Mouse (Mus musculus): ENCODE results near the gene Foxn4. TPM values are rescaled to one million over a fixed set of nuclear protein-coding genes. Genes with fewer than 3 reads are reported as not detected.

The Foxn4 gene
- not detected for total RNA-seq (2021)
- long read RNA-seq, experiment 1, result 0 reads
- long read RNA-seq, experiment 2, result 0 reads

- DNase-seq, result no peak
Observed at GRCm38 (mm10) chr5:114273693-114274402, at the start of gene Foxn4. Gene Foxn4, minus strand, starts transcription at chr5:114273807.

GRCm38 (mm10) chr5:114323105-114323790 is 49.6 kb upstream of the Foxn4 start:
- peak in 1 of 2 experiments; percentile 28 for DNase-seq

- DNase-seq, result no peak
Observed at GRCm38 (mm10) chr5:114309680-114310036, 36.1 kb upstream of the Foxn4 start.

- DNase-seq, result peak; percentile 4 to 74
Observed at GRCm38 (mm10) chr5:114308765-114309679, 35.4 kb upstream of the Foxn4 start.

DNA sequence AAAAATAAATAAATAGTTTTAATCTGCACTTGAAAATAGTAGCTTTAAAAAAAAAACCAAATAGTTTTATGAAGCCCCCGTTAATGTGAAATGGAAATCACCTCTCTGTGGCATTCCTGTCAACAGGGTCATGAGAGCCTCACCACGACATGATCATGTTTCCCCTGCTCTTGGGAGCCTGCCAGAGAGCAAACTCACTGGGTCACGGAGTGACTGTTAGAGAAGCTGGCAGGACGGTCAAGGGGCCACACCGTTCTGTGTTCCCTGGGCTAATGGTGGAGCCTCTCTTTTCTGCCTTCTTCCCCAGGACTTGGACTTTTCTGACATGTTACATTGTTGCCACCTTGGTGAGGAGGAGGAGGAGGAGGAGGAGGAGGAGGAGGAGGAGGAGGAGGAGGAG is 32.9 kb upstream of the Foxn4 start:
- no peak for DNase-seq

DNA sequence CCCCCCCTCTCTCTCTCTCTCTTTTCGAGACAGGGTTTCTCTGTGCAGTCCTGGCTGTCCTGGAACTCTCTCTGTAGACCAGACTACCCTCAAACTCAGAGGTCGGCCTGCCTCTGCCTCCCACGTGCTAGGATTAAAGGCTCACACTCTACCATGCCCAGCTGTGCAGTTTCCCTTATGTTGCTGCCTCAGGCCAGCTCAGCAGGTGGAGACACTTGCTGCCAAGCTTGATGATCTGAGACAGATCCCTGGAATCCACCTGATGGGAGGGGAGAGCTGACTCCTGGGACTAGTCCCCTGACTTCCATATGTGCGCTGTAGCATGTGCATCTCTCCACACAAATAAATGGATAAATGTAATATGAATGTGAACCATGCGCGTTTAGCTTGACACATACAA is 29.6 kb upstream of the Foxn4 start:
- no peak for DNase-seq

DNA sequence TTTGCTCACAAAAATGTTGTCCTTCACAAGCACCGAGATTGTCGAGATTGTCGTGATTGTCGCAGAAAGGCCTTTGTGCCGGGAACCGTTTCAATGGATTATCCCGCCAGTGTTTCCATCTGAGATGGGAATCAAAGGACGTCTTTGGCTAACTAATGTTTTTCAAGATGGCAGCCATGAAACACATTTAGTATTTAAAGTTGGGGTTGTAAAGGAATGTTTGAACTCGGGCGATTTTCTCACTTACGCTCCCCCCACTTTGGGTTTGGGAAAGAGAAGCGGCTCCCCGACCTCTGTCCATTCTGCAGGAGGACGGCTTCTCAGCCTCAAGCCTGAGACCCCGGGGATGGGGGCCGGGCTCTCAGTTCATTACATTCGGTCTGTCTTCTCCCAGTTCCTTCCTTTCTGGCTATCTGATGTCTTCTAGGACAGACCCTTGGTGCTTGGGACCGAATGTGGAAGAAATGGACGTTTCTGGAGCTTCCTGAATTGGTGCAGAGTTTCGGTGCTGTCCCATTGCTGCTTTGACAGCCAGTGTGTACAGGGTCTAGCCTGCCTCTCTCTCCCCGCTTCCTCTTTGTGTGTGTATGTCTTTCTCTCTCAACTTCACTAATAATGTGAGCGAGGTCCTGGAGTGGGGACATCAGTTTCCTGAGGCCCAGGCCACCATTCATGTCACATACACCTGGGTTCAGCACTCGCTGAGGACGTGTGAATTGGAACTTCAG is 26.4 kb upstream of the Foxn4 start:
- no peak for DNase-seq

GRCm38 (mm10) chr5:114299156-114299855 is 25.7 kb upstream of the Foxn4 start:
- no peak for DNase-seq

DNA sequence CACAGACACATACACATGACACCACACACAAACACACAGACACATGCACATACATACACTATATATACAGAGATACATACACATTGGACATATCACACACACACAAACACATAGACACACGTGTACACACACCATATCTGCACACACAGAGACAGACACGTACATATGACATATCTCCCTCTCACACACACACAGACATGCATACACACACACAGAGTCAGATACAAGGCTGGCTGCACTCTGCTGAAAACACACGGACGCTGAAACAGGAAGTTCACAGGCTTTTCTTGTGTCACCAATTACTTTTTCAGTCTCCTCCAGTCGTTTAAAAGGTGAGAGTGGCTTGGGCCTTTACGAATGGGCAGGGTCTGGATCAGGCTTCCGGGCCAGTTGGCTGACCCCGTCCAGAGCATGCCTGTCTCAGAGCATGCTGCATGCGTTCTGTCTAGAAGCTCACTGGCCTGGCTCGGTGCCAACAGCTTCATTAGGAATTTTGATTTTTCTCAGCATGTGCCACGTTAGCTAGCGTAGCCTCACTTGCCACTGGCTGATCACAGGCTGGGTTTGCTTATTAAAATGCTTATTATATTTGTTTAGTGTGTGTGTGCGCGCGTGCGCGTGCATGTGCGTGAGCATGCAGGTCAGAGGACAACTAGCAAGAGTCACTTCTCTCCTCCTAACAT is 24.7 kb upstream of the Foxn4 start:
- no peak for DNase-seq

DNA sequence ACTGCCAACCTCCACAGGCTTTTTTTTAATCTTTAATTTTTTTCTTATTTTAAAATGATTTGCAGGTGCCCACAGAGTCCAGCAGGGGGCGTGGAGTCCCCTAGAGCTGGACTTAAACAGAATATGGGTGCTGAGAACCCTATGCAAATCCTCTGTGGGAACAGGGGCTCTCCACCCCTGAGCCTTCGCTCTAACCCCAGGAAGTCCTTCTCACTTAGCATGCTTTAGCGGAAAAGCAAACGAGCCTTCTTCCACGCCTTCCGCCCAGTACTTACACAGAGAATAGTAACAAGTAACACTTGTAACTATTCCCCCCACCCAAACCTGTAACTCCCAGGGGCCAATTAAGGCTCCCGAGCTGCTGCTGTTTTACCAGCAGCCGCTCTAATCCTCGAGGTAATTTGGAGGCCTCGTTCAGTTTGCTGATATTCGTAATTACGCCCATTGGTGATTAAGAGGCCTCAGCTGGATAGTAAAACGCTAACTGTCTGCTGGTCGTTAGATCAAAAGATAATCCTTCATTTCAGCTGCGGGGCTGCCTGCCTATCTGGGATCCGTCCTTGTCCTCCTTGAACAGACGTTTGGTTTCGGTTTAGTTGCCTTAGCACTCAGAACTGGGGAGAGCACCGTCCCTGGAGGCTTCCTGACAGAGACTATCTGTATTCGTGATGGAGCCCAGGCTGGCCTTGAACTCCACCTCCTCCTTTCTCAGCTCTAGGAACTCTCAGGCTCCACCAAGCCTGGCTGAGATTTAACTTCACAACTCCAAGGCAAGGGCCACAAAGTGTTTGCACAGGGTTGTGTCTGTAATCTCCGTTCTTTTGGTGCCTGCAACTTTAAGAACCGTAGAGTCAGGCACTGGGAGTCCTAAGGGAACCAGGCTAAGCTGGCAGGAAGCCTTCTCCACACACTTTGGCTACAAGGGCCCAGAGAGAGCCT is 23.4 kb upstream of the Foxn4 start:
- DNase-seq, result peak; percentile 44 to 51

DNA sequence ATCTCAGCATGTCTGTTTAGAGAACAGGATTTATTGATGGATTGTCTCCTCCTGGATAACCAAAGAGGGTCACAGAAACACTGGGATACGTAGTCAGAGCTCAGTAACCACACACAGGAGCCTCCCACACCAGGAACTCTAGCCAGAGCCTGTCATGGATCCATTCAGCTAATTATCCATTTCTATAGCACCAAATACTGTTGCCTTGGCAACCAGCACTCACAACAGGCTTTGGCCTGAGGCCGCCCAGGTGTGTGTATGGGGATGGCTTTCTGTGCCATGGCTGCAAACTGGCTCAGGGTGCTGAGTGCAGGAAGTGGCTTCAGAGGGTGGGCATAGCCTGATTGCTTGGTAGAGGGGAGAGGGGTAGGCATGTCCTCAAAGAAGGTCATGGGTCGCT is 16.4 kb upstream of the Foxn4 start:
- DNase-seq, result no peak

DNA sequence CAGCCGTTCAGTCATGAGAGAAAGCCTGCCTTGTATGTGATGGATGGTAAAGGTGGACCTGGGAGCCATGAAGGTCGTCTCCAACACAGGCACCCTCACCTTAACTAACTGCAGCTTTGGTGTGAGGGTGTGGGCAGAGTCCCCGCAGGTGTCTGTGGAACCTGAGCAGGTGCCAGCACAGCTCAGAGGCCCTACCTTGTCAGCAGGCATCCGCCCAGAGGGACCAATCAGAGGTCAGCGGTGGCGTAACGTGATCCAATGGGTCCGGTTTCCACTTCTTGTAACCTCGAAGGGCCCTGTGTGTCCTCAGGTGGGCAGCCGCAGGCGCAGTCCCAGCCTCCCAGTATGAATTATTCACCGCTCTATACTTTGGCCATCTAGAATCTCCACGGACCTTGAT is 15.3 kb upstream of the Foxn4 start, which contains the start of gene Myo1h:
TSS of gene Myo1h (plus strand) at position 293 of the 400 bp plus-strand sequence.
- DNase-seq, result no peak

GRCm38 (mm10) chr5:114288396-114288795 is 14.8 kb upstream of the Foxn4 start:
- no peak for DNase-seq

DNA sequence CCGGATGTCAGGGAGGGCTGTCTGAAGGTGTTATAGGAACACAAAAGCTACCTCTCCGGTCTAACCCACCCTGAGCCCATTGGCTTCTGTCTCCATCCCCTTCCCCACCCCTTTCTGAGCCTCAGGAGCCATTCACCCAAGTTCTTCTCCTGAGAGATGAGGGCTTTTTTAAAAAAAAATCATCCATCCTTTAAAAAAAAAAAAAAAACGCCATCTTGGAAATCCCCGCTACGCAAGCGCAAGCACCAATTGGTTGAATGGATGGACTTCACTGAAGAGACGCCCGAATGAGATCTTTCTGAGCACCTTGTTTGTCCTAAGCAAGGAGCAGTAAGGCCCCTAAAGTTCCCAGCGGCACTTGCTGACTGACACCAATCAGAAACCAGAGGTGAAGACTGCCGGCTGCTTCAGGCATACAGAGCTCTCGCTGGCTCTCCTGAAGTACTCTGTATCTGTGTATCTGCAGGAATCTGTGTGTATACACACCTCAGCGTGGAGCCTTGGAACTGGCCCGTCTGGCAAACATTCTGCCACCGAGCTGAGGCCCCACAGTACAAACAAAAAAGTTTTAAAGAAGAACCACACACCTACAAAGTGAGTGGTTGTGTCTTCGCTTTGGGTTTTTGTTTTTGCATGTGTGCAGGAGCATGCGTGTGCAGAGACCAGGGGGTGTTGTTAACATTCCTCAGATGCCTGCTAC is 13.4 kb upstream of the Foxn4 start:
- no peak for DNase-seq

DNA sequence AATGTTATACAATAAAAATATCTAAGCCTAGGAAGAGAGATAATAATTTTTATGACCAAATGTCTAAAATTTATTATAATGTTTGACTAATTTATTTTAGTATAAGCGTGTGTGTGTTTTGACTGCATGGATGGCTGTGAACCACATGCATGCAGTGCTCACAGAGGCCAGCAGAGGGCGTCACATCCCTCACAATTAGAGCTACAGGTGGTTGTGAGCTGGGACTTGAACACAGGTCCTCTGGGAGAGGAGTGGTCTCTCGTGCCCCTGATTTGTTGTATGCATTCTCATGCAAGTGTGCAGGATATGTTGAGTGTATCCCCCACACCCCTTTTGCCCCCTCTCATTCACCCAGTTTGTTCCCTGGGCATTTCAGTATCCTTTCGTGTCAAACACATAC is 12.5 kb upstream of the Foxn4 start:
- no peak for DNase-seq

DNA sequence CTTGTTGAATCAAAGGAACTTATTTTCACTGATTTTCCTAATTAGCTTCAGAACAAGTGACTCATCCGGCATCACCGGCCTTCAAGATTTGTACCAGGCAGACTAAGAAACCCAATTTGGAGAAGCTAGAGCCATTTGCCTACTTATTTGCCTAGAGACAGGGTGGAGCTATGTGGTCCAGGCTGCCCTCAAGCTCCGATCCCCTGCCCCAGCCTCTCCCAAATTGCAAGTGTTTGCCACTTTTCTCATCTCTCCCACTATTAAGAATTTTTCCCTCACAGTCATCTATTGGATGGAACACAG is 11.7 kb upstream of the Foxn4 start:
- DNase-seq, result no peak

DNA sequence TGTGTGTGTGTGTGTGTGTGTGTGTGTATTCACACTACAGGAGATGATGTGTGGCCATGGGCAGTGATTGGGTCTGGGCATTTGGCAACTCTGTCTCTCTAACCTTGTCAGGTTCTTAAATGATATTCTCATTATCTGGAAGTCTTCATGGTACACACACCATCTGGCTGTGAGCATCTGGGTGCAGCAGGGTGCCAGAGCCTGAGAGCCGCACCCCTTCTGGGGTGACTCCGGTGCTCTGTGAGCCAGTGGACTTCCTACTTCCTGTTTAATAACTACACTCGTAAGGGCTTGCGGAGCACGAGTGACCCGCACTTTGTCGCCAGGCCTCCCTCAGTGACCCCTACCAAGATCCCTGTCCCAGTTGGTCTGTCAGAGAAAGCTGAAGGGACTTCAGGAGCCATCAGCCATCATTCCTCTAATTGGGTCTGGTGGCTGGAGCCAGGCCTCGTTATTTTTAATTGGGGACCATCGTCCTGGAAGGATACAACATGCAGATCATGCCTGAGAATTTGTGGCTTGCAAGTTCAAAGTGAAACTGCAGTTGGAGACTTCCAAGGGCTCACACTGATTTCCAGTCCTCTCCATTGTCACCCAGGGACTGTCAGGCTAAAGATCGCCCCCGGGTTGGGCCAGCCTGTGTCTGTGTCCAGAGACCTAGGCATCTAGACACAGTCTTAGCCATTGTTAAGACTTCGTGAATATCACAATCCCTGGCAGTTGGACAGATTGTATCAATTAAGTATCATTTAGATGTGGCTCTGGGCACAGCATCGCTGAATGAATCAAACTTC is 11.2 kb upstream of the Foxn4 start:
- no peak for DNase-seq

- no peak for DNase-seq
Observed at GRCm38 (mm10) chr5:114282346-114282745, 8.7 kb upstream of the Foxn4 start.
